Mouse (Mus musculus): ENCODE measurements at regions not wholly inside any gene's neighbourhood (a gene's known extent, or its start where the extent isn't known, plus 50 kb on each side); places are given as distances from the start of the nearest gene placed in this dataset.

DNA sequence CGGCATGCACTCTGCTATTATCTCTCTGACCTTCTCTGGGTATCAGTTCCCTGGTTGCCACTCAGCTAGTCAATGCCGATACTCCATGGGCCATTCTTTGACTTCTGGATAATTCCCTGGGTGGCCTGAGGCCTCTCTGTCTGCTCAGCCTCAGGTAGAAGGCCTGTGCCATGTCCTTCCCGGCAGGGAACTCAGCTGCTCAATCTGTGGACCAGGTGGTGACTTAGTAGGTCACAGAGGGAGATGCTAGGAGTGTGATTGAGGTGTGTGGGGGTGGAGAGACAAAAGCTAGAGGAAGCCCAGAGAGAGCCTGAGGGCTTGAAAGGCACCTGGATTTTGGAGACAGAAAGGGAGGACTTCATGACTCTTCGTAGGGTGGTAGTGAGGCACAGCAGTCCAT, 188.0 kb upstream of the Cops8 start:
- Histone ChIP-seq H3K9ac (ENCODE audit: low read depth, low read length) (no peak overlapping the region), H3K36me3 (ENCODE audit: control insufficient read depth, insufficient read depth, low read length) (no peaks in the 10 kb centered on the region), H3K4me3 (ENCODE audit: insufficient read depth, low read depth, low read length) (no peak overlapping the region), H3K27me3 (ENCODE audit: control insufficient read depth, insufficient read depth, low read length) (no peaks in the 10 kb centered on the region), H3K27ac (replicated peaks; ENCODE audit: insufficient read depth, low read depth, low read length) (no peak overlapping the region), H3K79me2 (ENCODE audit: control insufficient read depth, insufficient read depth, low read length) (no peaks in the 10 kb centered on the region), H3K4me1 (ENCODE audit: control insufficient read depth, insufficient read depth, low read length) (no peaks in the 10 kb centered on the region)
- TF ChIP-seq POLR2A (IDR thresholded peaks at IDR 0.05; ENCODE audit: extremely low read depth, insufficient read depth, low read length) (no peak), CTCF (IDR thresholded peaks at IDR 0.05; ENCODE audit: low read depth, low read length) (no peak)
- WGBS, result 93% methylated on average over 4 of the region's 4 CpGs
- DNase-seq (ENCODE audit: extremely low read depth, low read depth, low spot score), result no peak

DNA sequence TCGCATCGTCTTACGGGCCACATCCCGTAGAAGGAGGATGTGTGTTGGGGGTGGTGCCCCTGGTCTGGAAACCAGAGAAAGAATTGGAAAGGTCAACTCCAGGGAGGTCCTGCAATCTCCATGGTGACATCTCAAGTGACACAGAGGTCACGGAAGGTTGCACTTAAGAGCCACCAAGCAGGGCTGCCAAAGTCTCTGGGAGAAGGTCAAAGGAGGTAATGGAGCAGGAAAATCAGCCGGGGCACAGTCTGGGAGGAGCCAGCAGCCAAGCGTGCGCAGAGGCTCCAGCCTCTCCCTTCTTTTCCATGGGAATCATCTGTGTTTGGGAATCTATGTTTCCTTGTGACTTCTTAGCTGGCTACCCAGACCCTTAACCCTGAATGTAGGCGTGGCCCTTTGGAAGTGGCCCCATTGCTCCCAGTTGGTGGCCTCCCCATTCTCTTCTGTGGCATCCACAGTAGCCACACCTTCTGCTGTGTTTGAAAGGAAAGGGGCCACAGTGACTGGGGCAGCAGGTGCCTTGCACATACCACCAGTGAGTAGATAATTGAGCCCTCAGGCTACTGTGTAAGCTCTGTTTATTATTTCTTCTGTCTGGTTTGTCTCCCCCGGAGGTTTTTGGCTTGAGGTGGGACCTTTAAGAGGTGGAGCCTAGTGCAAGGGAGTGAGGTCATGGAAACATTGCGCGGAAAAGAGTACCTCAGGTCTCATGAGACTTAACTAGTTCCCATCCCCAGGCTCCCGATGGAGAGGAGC, 178.5 kb upstream of the Cops8 start:
- H3K9ac ChIP-seq (ENCODE audit: low read depth, low read length), result no peak overlapping the region
- no peak overlapping the region for H3K4me3 ChIP-seq (ENCODE audit: insufficient read depth, low read depth, low read length)
- DNase-seq (ENCODE audit: extremely low read depth, low read depth, low spot score), result no peak
- H3K36me3 ChIP-seq (ENCODE audit: control insufficient read depth, insufficient read depth, low read length), result no peaks in the 10 kb centered on the region
- no peaks in the 10 kb centered on the region for H3K79me2 ChIP-seq (ENCODE audit: control insufficient read depth, insufficient read depth, low read length)
- H3K27ac ChIP-seq (replicated peaks; ENCODE audit: insufficient read depth, low read depth, low read length), result no peak overlapping the region
- no peaks in the 10 kb centered on the region for H3K27me3 ChIP-seq (ENCODE audit: control insufficient read depth, insufficient read depth, low read length)
- no peaks in the 10 kb centered on the region for H3K4me1 ChIP-seq (ENCODE audit: control insufficient read depth, insufficient read depth, low read length)
- TF ChIP-seq CTCF (IDR thresholded peaks at IDR 0.05; ENCODE audit: low read depth, low read length) (no peak), POLR2A (IDR thresholded peaks at IDR 0.05; ENCODE audit: extremely low read depth, insufficient read depth, low read length) (no peak)
- 58% methylated on average over 13 of the region's 13 CpGs for WGBS

DNA sequence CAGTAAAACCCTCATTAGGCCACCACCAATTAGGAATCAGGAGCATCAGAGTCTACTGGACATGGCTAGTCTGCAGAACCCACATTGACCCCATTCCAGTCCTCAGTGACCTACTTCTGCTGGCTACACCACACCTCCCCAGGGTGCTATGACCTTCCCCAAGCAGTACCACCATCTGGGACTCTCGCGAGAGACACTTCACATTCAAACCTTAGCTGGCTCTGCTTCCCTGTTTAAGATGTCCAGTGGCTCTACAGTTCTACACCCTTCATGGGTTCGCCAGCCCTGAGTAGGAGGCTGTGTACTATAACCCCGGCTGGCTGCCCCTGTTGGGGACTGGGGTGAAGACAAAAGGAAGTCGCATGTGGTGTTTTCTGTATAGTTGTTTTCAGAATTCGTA, 174.4 kb upstream of the Cops8 start:
- WGBS, result 93% methylated on average over 6 of the region's 6 CpGs
- no peak for DNase-seq (ENCODE audit: extremely low read depth, low read depth, low spot score)
- TF ChIP-seq POLR2A (IDR thresholded peaks at IDR 0.05; ENCODE audit: extremely low read depth, insufficient read depth, low read length), result no peak
- TF ChIP-seq CTCF (IDR thresholded peaks at IDR 0.05; ENCODE audit: low read depth, low read length), result no peak
- Histone ChIP-seq H3K79me2 (ENCODE audit: control insufficient read depth, insufficient read depth, low read length) (no peaks in the 10 kb centered on the region), H3K27ac (replicated peaks; ENCODE audit: insufficient read depth, low read depth, low read length) (no peak overlapping the region), H3K36me3 (ENCODE audit: control insufficient read depth, insufficient read depth, low read length) (no peaks in the 10 kb centered on the region), H3K9ac (ENCODE audit: low read depth, low read length) (no peak overlapping the region), H3K27me3 (ENCODE audit: control insufficient read depth, insufficient read depth, low read length) (no peaks in the 10 kb centered on the region), H3K4me3 (ENCODE audit: insufficient read depth, low read depth, low read length) (no peak overlapping the region), H3K4me1 (ENCODE audit: control insufficient read depth, insufficient read depth, low read length) (no peaks in the 10 kb centered on the region)

DNA sequence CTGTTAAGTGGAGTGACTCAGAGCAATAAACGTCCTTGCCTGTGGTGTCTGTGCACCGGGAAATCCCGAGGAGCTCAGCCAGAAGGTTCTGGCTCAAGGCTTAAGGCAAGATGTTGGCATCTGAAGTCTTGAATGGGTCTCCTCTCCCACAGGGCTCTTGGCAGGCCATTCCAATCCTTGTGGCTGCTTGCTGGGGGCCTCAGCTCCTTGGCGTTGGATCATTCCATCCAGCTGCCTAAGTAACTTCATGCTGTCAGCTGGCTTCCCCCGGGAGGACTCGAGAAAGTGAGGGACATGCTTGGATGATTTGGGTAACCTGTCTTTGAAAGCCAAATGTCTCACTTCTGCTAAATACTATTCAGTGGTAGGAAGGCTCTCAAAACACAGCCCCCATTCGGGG, 174.0 kb upstream of the Cops8 start:
- no peak for TF ChIP-seq CTCF (IDR thresholded peaks at IDR 0.05; ENCODE audit: low read depth, low read length)
- TF ChIP-seq POLR2A (IDR thresholded peaks at IDR 0.05; ENCODE audit: extremely low read depth, insufficient read depth, low read length), result no peak
- Histone ChIP-seq H3K4me1 (ENCODE audit: control insufficient read depth, insufficient read depth, low read length) (no peaks in the 10 kb centered on the region), H3K36me3 (ENCODE audit: control insufficient read depth, insufficient read depth, low read length) (no peaks in the 10 kb centered on the region), H3K27ac (replicated peaks; ENCODE audit: insufficient read depth, low read depth, low read length) (no peak overlapping the region), H3K4me3 (ENCODE audit: insufficient read depth, low read depth, low read length) (no peak overlapping the region), H3K79me2 (ENCODE audit: control insufficient read depth, insufficient read depth, low read length) (no peaks in the 10 kb centered on the region), H3K27me3 (ENCODE audit: control insufficient read depth, insufficient read depth, low read length) (no peaks in the 10 kb centered on the region), H3K9ac (ENCODE audit: low read depth, low read length) (no peak overlapping the region)
- no peak for DNase-seq (ENCODE audit: extremely low read depth, low read depth, low spot score)
- WGBS, result 83% methylated on average over 7 of the region's 7 CpGs

DNA sequence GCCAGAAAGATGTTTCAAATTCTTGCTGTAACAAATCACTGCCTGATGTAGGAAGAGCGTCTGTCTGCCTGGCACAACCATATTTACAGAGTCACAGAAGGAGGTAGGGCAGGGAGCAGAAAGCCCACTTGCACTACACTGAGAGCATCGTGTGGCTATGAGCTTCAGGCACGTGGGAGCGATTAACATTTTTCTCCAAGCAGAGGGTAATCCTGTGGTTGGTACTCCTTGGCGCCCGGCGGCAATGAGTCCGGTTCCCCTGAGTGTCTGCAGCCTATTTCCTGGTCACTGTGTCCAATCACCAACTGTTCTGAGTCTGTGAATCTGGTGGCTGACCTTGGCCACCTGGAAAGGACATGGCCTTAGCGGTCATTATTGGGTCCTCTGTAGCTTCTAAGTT, 172.3 kb upstream of the Cops8 start:
- H3K4me3 ChIP-seq (ENCODE audit: insufficient read depth, low read depth, low read length), result no peak overlapping the region
- H3K36me3 ChIP-seq (ENCODE audit: control insufficient read depth, insufficient read depth, low read length), result no peaks in the 10 kb centered on the region
- H3K9ac ChIP-seq (ENCODE audit: low read depth, low read length), result no peak overlapping the region
- H3K4me1 ChIP-seq (ENCODE audit: control insufficient read depth, insufficient read depth, low read length), result no peaks in the 10 kb centered on the region
- H3K79me2 ChIP-seq (ENCODE audit: control insufficient read depth, insufficient read depth, low read length), result no peaks in the 10 kb centered on the region
- no peak for DNase-seq (ENCODE audit: extremely low read depth, low read depth, low spot score)
- H3K27me3 ChIP-seq (ENCODE audit: control insufficient read depth, insufficient read depth, low read length), result no peaks in the 10 kb centered on the region
- 94% methylated on average over 9 of the region's 9 CpGs for WGBS
- H3K27ac ChIP-seq (replicated peaks; ENCODE audit: insufficient read depth, low read depth, low read length), result no peak overlapping the region
- TF ChIP-seq POLR2A (IDR thresholded peaks at IDR 0.05; ENCODE audit: extremely low read depth, insufficient read depth, low read length) (no peak), CTCF (IDR thresholded peaks at IDR 0.05; ENCODE audit: low read depth, low read length) (no peak)

DNA sequence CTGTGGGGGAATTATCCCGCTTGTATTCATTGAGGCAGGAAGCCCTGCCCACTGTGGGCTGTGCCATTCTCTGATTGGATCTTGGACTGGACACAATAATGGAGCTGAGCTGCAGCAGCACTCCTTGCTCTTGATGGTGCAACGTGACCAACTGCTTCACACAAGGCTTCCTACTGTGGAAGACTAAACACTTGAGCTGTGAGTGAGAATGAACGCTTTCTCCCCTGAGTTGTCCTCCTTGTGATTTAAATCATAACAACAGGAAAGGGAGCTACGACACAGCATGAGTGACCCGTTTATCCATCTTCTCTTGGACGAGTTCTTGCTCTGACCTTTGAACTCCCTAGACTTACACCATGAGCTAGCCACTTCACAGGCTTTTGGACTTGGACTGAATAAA, 171.0 kb upstream of the Cops8 start:
- H3K4me1 ChIP-seq (ENCODE audit: control insufficient read depth, insufficient read depth, low read length), result no peaks in the 10 kb centered on the region
- WGBS, result 62% methylated on average over 6 of the region's 6 CpGs
- no peaks in the 10 kb centered on the region for H3K36me3 ChIP-seq (ENCODE audit: control insufficient read depth, insufficient read depth, low read length)
- no peaks in the 10 kb centered on the region for H3K79me2 ChIP-seq (ENCODE audit: control insufficient read depth, insufficient read depth, low read length)
- no peaks in the 10 kb centered on the region for H3K27me3 ChIP-seq (ENCODE audit: control insufficient read depth, insufficient read depth, low read length)
- no peak for DNase-seq (ENCODE audit: extremely low read depth, low read depth, low spot score)
- no peak overlapping the region for H3K4me3 ChIP-seq (ENCODE audit: insufficient read depth, low read depth, low read length)
- no peak for TF ChIP-seq CTCF (IDR thresholded peaks at IDR 0.05; ENCODE audit: low read depth, low read length)
- TF ChIP-seq POLR2A (IDR thresholded peaks at IDR 0.05; ENCODE audit: extremely low read depth, insufficient read depth, low read length), result no peak
- no peak overlapping the region for H3K9ac ChIP-seq (ENCODE audit: low read depth, low read length)
- no peak overlapping the region for H3K27ac ChIP-seq (replicated peaks; ENCODE audit: insufficient read depth, low read depth, low read length)

Measured in liver, adult 2 months (tissue).